Mouse (Mus musculus) stomach, adult 2 months (tissue): ENCODE measurements around the gene Zfp652. TPM values are rescaled to one million over a fixed set of nuclear protein-coding genes. Genes with fewer than 3 reads are reported as not detected.

Experiments used
- polyA plus RNA-seq: library from polyadenylated mRNA; depleted of rRNA; stranded (reverse); fragments of >200 nt; gene quantifications from 2 replicates; pipeline ENCODE4 v1.2.3, GENCODE M21; 2012; rRNA removed

The Zfp652 gene
- polyA plus RNA-seq, result 8.0 and 8.2 TPM in 2 replicates

GRCm38 (mm10) chr11:95712563-95713224 lies at the start of gene Zfp652:
Gene Zfp652 (plus strand): TSS chr11:95712673.

GRCm38 (mm10) chr11:95666529-95667149 lies 45.8 kb upstream of the Zfp652 start, which contains the start of gene Phb:
Gene Phb (plus strand): TSS chr11:95666957.

GRCm38 (mm10) chr11:95723287-95723686 lies 10.8 kb downstream of the Zfp652 start, which contains the start of gene B130006D01Rik:
Gene B130006D01Rik (plus strand): TSS chr11:95723587.

DNA sequence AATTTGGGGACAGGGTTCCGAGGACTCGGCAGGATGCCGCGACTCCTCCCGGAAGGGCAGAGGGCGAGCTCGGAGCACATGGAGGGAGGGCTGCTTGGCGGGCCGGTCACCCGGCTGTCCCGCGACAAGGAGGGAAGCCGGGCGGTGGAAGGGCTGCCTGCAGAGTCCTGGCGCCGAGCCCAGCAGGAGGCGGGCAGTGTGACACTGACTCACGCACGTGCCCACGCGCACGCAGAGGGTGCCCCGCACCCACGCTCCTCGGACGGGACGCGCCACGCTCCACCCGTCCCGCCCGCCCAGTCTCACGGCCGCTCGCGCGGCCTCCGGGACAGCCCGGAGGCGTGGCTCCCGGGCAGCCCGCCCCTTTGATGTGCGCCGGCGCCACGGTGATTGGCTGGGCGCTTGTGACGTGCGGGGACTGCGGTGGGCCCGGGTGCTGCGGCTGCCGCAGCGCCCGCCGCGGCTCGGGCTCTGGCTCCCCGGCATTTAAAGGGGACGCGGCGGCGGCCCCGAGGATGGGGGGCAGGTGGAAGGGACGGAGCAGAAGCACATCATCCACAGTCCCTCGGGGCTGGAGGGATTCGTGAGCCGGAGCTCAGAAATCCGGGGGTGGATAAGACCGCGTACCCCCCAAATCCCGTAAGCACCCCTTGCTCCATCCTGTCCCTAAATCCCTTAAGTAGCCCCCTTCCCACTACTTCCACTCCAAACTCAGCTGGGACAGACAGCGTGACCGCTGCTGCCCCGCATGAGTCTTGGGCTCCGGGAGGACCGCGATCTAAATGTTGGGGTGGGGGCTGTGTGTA lies 111.8 kb downstream of the Zfp652 start, which contains the start of gene Phospho1:
Gene Phospho1, plus strand, starts transcription at position 429 of the 806 bp plus-strand sequence.

DNA sequence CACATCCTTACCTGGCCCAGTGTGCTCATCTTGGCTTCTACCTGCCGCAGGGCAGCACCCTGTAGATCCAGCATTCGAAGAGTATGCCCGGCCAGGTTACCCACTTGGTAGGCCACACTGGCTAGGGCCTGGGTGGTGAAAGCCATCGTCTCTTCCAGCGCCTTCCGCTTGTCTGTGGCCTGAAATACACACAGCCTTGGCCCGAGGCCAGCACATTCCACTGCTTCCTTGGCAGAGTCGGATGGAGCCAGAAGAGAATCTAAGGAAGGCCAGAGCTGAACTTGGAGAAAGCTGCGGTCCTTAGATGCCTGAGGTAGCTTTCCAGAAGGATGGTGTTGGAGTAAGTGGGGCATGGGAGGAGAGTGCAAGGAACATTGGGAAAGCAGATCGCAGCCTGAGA lies 124.6 kb downstream of the Zfp652 start, which contains the start of gene Gngt2:
Gene Gngt2, plus strand, starts transcription at position 158 of the 400 bp plus-strand sequence.

DNA sequence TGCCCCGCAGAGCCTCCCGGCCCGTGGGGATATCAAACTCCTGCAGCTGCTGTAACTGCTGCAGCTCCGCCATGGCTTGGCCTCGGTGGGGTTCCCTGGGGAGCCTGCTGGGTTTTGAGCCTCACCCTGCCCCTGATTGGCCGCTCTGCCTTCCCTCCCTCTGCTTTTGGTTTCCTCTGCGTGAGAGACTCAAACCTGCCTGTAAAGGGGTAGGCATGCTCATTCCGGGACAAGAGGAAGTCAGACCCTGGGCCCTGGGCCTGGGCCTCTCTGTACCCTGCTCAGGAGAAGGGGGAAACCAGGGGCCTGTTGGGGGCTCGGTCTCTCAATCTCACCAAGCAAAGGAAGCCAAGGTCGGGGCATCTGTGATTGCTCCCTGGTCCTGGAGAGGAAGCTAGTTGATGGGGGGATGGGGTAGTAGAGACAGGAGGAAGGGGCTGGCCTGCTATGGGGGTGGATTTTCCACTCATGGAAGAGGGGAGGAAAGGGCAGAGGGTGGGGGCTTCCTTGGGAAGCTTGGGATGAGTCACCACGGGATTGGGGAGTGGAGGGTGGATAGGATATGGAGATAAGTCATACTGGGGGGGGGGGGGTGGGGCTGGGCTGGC lies 129.7 kb downstream of the Zfp652 start, which contains the start of gene Abi3:
Gene Abi3, minus strand, starts transcription at position 403 of the 608 bp plus-strand sequence.

Other genes with a start within 250 kb of the Zfp652 start
- gene Nxph3, start 198.1 kb upstream of the Zfp652 start, polyA plus RNA-seq, result 1.6 and 2.4 TPM in 2 replicates
- gene Ngfr, start 124.9 kb upstream of the Zfp652 start, polyA plus RNA-seq, result 3.1 and 3.4 TPM in 2 replicates
- 52.8 and 56.7 TPM in 2 replicates for gene Phb, start 45.7 kb upstream of the Zfp652 start, polyA plus RNA-seq
- gene B130006D01Rik, start 10.9 kb downstream of the Zfp652 start, polyA plus RNA-seq, result not detected in 2 replicates
- 53.5 and 93.0 TPM in 2 replicates for gene Phospho1, start 111.8 kb downstream of the Zfp652 start, polyA plus RNA-seq
- 0.31 and 0.52 TPM in 2 replicates for gene Gngt2, start 124.5 kb downstream of the Zfp652 start, polyA plus RNA-seq
- 13.6 and 14.7 TPM in 2 replicates for gene Abi3, start 129.8 kb downstream of the Zfp652 start, polyA plus RNA-seq
- gene B4galnt2, start 202.2 kb downstream of the Zfp652 start, polyA plus RNA-seq, result 0.95 and 1.1 TPM in 2 replicates